Mouse (Mus musculus) adrenal gland, postnatal 14 days (tissue): ENCODE data around the gene Tmem117. TPM values are rescaled to one million over a fixed set of nuclear protein-coding genes. Genes with fewer than 3 reads are reported as not detected.

Source experiments
- DNase-seq: peaks from one replicate; pipeline ENCODE4 v3.0.0; 2021; ENCODE audit warnings: mixed read lengths
- long read RNA-seq, 2 experiments: library from polyadenylated mRNA; stranded (forward); transcript quantifications; one replicate each; pipeline ENCODE4 v2.0.0; 2021
- total RNA-seq: library from RNA; stranded (reverse); gene quantifications from 2 replicates; pipeline ENCODE4 v1.2.3, GENCODE M21; 2021

The Tmem117 gene
- total RNA-seq = 4.8 and 5.2 TPM in 2 replicates
- long read RNA-seq, experiment 1, partial matches to known transcripts = 2 of 5 reads
- long read RNA-seq, experiment 1, other reads (novel, unspliced or antisense) = 1 of 5 reads
- long read RNA-seq, experiment 2, partial matches to known transcripts = 0 of 3 reads
- long read RNA-seq, experiment 2, other reads (novel, unspliced or antisense) = 2 of 3 reads

DNA sequence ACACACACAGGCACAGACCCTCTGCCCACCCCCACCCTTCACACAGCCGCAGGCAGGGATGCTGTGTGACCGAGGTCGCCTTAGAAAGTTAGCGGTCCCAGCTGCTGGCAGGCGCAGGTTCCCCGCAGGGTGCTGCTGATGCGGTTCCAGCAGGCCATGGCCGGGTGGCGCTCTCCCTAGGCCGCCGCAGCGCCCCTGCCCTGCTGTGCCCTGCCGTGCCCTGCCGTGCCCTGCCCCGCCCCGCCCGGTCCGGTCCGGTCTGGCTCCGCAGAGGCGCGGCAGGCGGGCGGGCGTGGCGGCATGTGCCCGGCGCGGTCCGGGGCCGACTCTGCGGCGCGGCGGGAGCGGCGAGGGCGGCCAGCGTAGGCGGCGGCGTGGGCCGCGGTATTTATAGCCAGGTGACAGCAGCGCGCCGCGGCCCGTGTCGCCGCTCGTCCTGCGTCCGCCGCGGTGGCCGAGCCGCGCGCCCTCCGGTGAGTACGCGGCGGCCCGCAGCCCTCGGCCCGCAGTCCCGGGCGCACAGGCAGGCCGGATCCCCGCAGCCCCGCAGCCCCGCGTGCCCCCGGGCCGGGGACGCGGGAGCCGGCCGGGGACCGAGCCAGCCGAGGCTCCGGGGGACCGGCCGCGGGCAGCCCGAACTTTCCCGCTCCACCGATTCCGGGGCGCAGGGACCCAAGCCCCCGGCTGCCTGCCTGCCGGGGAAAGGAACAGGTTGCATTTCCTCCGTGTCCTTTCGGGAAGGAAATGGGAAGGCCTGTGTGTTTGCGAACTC lies at the start of gene Tmem117:
TSS of gene Tmem117 (plus strand) at position 403 of the 772 bp plus-strand sequence.
- DNase-seq = peak; percentile 69

- no peak for DNase-seq
These were observed 46.9 kb upstream of the Tmem117 start for GRCm38 (mm10) chr15:94582000-94582593.

- DNase-seq = no peak
These were observed 45.9 kb upstream of the Tmem117 start for GRCm38 (mm10) chr15:94583153-94583552.

DNA sequence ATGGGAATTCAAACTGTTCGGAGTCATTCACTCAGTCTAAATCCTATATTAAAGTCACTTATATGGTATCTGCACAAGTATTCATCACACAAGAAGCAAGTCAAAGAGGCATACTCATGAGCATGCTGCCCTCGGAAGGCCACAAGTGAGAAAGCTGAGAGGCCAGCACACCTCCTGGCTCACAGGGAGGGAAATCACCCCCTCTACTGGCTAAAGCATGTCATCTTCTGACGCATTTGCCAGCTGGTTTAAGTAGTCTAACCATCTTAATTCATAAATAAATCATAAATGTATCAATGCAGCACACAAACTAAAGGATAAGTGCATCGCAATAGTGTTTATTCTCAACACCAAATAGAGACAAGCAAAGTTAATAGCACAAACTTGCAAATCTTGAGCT lies 44.3 kb upstream of the Tmem117 start:
- no peak for DNase-seq

DNA sequence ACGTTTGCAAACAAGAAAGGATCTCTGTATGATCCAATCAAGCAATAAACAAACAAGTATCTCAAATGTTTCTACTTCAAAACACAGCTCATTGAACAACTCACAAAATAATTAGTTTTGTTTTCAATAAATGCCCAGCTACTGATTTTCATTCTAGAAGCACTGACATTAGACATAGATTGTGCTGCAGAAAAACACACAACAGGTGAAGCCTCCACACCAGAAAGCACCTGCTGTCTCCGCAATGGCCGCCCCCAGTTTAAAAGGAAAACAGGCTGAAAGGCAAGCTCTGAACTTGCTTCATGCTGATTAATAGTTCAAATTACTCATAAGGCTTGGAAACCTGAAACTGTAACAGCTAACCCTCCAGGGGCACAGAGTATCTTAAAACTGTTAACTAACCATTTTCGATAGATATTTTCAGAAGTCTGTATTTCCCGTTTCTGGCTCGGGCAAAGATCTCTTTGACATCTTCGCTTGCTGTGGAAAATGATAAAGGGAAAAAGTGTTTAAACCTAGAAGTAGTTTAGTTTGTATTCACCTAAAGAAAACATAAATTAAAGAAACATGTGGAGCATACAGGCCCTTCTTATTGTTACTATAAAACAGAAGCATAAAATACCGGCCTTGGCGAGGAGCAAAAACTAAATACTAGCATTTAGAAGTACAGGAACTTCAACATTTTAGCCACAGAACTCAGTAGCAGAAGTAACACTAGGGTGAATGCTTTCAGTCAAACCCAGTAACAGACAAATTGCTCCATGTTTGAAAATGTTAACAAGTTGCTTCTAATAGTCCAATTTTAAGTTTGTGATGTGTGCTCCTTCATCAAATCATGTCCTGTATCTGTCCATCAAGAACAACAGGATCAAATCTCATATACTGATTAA lies 41.0 kb upstream of the Tmem117 start:
- no peak for DNase-seq

- DNase-seq = peak; percentile 99
These were observed 39.6 kb upstream of the Tmem117 start, which contains the start of gene Twf1 for GRCm38 (mm10) chr15:94589219-94590075. Twf1 (minus strand) TSS chr15:94589889.

- DNase-seq = no peak
These were observed 38.9 kb upstream of the Tmem117 start for GRCm38 (mm10) chr15:94590083-94590482.

GRCm38 (mm10) chr15:94591356-94591755 lies 37.7 kb upstream of the Tmem117 start:
- no peak for DNase-seq

GRCm38 (mm10) chr15:94593586-94593985 lies 35.4 kb upstream of the Tmem117 start:
- DNase-seq = no peak

DNA sequence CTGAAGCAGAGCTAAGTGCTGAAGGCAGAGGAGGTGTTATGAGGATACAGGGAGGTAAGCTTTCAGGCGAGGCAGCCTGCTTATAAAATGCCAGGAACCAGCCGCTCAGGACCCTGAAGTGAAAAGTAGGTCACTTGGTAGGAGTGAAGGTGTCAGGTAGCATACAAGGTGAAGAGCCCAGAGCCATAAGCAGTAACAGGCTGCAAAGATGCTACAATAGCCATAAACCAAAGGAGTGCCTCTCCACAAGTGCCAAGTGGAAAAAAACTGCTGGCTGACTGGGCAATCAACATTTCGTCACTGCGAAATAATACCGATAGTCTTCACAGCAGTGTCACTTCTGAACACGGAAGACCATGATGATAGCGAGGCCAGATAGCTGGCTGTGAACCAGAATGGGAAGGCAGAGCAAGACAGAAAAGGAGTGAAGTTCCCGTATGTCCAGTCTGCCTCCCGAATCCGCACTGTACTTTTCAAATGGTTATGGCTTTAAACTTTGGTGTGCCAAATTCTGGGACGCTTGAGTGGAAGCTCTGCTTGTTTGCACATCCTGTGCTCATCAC lies 28.8 kb upstream of the Tmem117 start:
- DNase-seq = peak; percentile 23

GRCm38 (mm10) chr15:94601339-94601738 lies 27.7 kb upstream of the Tmem117 start:
- DNase-seq = peak; percentile 80

GRCm38 (mm10) chr15:94602441-94602840 lies 26.6 kb upstream of the Tmem117 start:
- DNase-seq = no peak

GRCm38 (mm10) chr15:94607768-94608167 lies 21.3 kb upstream of the Tmem117 start:
- DNase-seq = no peak

- DNase-seq = peak; percentile 31
These were observed 13.0 kb upstream of the Tmem117 start for GRCm38 (mm10) chr15:94616036-94616435.

GRCm38 (mm10) chr15:94620909-94621308 lies 8.1 kb upstream of the Tmem117 start:
- DNase-seq = no peak

GRCm38 (mm10) chr15:94628463-94628829 lies 586 bp upstream of the Tmem117 start:
- DNase-seq = no peak

- no peak for DNase-seq
These were observed 1.5 kb downstream of the Tmem117 start for GRCm38 (mm10) chr15:94630553-94630952.

GRCm38 (mm10) chr15:94634524-94634923 lies 5.5 kb downstream of the Tmem117 start:
- DNase-seq = no peak

DNA sequence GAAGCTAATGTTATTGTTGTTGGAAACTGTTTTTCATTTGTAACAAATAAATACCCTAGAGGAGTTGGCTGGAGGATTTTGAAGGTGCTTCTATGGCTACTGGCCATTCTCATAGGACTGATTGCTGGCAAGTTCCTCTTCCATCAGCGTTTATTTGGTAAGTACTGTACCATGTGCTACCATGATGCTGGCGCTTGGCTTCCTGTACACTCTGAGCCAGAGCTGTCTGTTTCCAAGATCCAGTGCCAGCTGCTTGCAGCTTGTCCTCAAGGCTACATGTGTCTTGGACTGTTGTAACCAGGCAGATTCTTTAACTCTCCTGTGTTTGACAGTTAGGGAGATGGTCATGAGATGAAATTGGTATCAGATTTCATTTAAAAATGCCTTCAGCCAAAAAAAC lies 9.2 kb downstream of the Tmem117 start:
- no peak for DNase-seq

GRCm38 (mm10) chr15:94639126-94639525 lies 10.1 kb downstream of the Tmem117 start:
- no peak for DNase-seq

- no peak for DNase-seq
These were observed 17.0 kb downstream of the Tmem117 start for GRCm38 (mm10) chr15:94646012-94646411.
